10 mouse cellular contexts compared by ENCODE assay signal in the genomic region with DNA sequence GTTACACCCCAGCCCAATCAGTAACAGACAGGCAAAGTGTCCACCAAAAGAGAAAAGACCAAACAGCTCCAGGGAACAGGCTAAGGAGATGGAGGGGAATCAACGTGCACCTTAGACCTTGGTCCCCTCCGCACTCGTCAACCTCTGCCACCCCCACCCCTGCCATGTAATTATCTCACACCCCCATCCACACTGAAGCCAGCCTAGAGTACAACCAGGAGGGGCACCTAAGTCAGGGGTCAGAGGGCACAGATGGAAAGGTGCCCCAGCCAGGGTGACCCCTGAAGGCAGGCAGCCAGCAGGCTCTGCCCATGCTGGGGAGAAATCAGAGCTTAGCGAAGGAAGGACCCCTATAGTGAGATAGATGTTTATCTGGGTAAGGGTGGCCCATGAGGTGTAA. TPM values are rescaled to one million over a fixed set of nuclear protein-coding genes. Genes with fewer than 3 reads are reported as not detected.
DNase-seq lines count a peak whose midpoint lies in the region; ATAC-seq and TF ChIP-seq lines count a peak whose summit lies in the region.
"Had no signal": no experiment of that assay in that cellular context is flagged by ENCODE, and none has a peak within 500 bp of the region (broad histone marks: within the 10 kb centered on the region; RNA-seq: fewer than 3 reads in every experiment).

No protein-coding gene starts in this region.

- H3K4me3 ChIP-seq in forebrain, embryonic 12.5 days (replicated peaks): no peak overlapping the region
- no peak overlapping the region for H3K4me3 ChIP-seq in forebrain, embryonic 15.5 days
- no peak overlapping the region for H3K4me3 ChIP-seq in lung, embryonic 16.5 days (ENCODE audit: low read length)
- H3K4me3 ChIP-seq in lung, postnatal 0 days (ENCODE audit: low read depth, low read length): no peak overlapping the region
- H3K4me3 ChIP-seq in heart, postnatal 0 days (ENCODE audit: low read depth, low read length): peak overlapping the region; percentile 31; the same call in 1 of the 2 replicates
- no peak overlapping the region for H3K4me3 ChIP-seq in olfactory bulb, adult 2 months (ENCODE audit: insufficient read depth, low read depth, low read length)

- 0 out of 2 replicates have a peak overlapping the region, but pooled peaks have one; percentile 32 for H3K27ac ChIP-seq in forebrain, embryonic 12.5 days
- H3K27ac ChIP-seq in forebrain, embryonic 15.5 days (replicated peaks): no peak overlapping the region
- peak overlapping the region; percentile 97 for H3K27ac ChIP-seq in lung, embryonic 16.5 days (ENCODE audit: low read length)
- H3K27ac ChIP-seq in lung, postnatal 0 days (ENCODE audit: low read length): no peak overlapping the region
- H3K27ac ChIP-seq in heart, postnatal 0 days (ENCODE audit: low read depth): peak overlapping the region; percentile 99
- H3K27ac ChIP-seq in olfactory bulb, adult 2 months (ENCODE audit: insufficient read depth, low read depth, low read length): 0 out of 2 replicates have a peak overlapping the region, but pooled peaks have one; percentile 28

- peaks cover 18% of the 10 kb centered on the region for H3K36me3 ChIP-seq in forebrain, embryonic 12.5 days (replicated peaks)
- peaks cover 14% of the 10 kb centered on the region for H3K36me3 ChIP-seq in forebrain, embryonic 15.5 days
- H3K36me3 ChIP-seq in lung, embryonic 16.5 days (ENCODE audit: control insufficient read depth, insufficient read depth, low read length): peaks cover 11% of the 10 kb centered on the region
- no peaks in the 10 kb centered on the region for H3K36me3 ChIP-seq in lung, postnatal 0 days (ENCODE audit: insufficient read depth, low read length)
- peaks cover 13% of the 10 kb centered on the region for H3K36me3 ChIP-seq in heart, postnatal 0 days (replicated peaks; ENCODE audit: control insufficient read depth, insufficient read depth, low read length)

- no peak for TF ChIP-seq EP300 in lung, postnatal 0 days (IDR thresholded peaks at IDR 0.05)
- TF ChIP-seq EP300 in heart, postnatal 0 days (IDR thresholded peaks at IDR 0.05; ENCODE audit: low read depth): no peak

- no peak for DNase-seq in lung, postnatal 0 days (ENCODE audit: low spot score)
- no peak for DNase-seq in heart, postnatal 0 days (ENCODE audit: low spot score)
- no peak for DNase-seq in left cerebral cortex, adult 11 months (ENCODE audit: low spot score)
- no peak for DNase-seq in frontal cortex, adult 2 months (ENCODE audit: extremely low spot score in 1 of 2, low spot score in 1 of 2)
- DNase-seq: lung, adult 2 months had no signal

- H3K4me2 ChIP-seq in forebrain, embryonic 12.5 days: no peak overlapping the region
- H3K4me2 ChIP-seq in forebrain, embryonic 15.5 days (replicated peaks): no peak overlapping the region
- peak overlapping the region; percentile 32; the same call in 1 of the 2 replicates for H3K4me2 ChIP-seq in lung, embryonic 16.5 days (ENCODE audit: low read depth, low read length)
- no peak overlapping the region for H3K4me2 ChIP-seq in lung, postnatal 0 days (replicated peaks; ENCODE audit: low read depth, low read length)
- peak overlapping the region; percentile 54 for H3K4me2 ChIP-seq in heart, postnatal 0 days (ENCODE audit: low read depth, low read length)

- no peak for ATAC-seq in forebrain, embryonic 12.5 days (ENCODE audit: low FRiP score)
- ATAC-seq in forebrain, embryonic 15.5 days (replicated peaks): no peak
- ATAC-seq in lung, embryonic 16.5 days (ENCODE audit: low read depth): no peak
- no peak for ATAC-seq in lung, postnatal 0 days
- no peak for ATAC-seq in heart, postnatal 0 days (ENCODE audit: insufficient read depth, low read depth)

- no peak for TF ChIP-seq POLR2A in olfactory bulb, adult 2 months (IDR thresholded peaks at IDR 0.05; ENCODE audit: insufficient read depth, low read depth, low read length)

- TF ChIP-seq CTCF in lung, postnatal 0 days (IDR thresholded peaks at IDR 0.05): no peak
- TF ChIP-seq CTCF in heart, postnatal 0 days (IDR thresholded peaks at IDR 0.05; ENCODE audit: low read depth): no peak
- no peak for TF ChIP-seq CTCF in olfactory bulb, adult 2 months (IDR thresholded peaks at IDR 0.05; ENCODE audit: insufficient read depth, low read depth, low read length)

- no peaks in the 10 kb centered on the region for H3K27me3 ChIP-seq in forebrain, embryonic 12.5 days
- no peaks in the 10 kb centered on the region for H3K27me3 ChIP-seq in forebrain, embryonic 15.5 days
- H3K27me3 ChIP-seq in lung, embryonic 16.5 days (ENCODE audit: control insufficient read depth, insufficient read depth, low read depth, low read length): no peaks in the 10 kb centered on the region
- no peaks in the 10 kb centered on the region for H3K27me3 ChIP-seq in lung, postnatal 0 days (replicated peaks; ENCODE audit: insufficient read depth, low read length)
- H3K27me3 ChIP-seq in heart, postnatal 0 days (ENCODE audit: control insufficient read depth, insufficient read depth, low read length): no peaks in the 10 kb centered on the region

- 0 out of 2 replicates have a peak overlapping the region, but pooled peaks have one; percentile 17 for H3K9ac ChIP-seq in forebrain, embryonic 12.5 days
- no peak overlapping the region for H3K9ac ChIP-seq in forebrain, embryonic 15.5 days (replicated peaks)
- peak overlapping the region; percentile 53 for H3K9ac ChIP-seq in lung, embryonic 16.5 days (ENCODE audit: low read length)
- H3K9ac ChIP-seq in lung, postnatal 0 days (replicated peaks; ENCODE audit: low read depth): no peak overlapping the region
- H3K9ac ChIP-seq in heart, postnatal 0 days (replicated peaks; ENCODE audit: low read depth, low read length): peak overlapping the region; percentile 61

- H3K9me3 ChIP-seq in forebrain, embryonic 12.5 days: no peaks in the 10 kb centered on the region
- no peaks in the 10 kb centered on the region for H3K9me3 ChIP-seq in forebrain, embryonic 15.5 days
- no peaks in the 10 kb centered on the region for H3K9me3 ChIP-seq in lung, embryonic 16.5 days (ENCODE audit: control insufficient read depth, low read length)
- no peaks in the 10 kb centered on the region for H3K9me3 ChIP-seq in lung, postnatal 0 days (ENCODE audit: low read length)
- H3K9me3 ChIP-seq in heart, postnatal 0 days (replicated peaks; ENCODE audit: control insufficient read depth, low read length): no peaks in the 10 kb centered on the region

- 87% methylated on average over 4 of the region's 4 CpGs for WGBS in forebrain, embryonic 12.5 days
- 77% methylated on average over 4 of the region's 4 CpGs for WGBS in forebrain, embryonic 15.5 days
- WGBS in lung, embryonic 16.5 days: 60% methylated on average over 4 of the region's 4 CpGs
- 54% methylated on average over 4 of the region's 4 CpGs for WGBS in lung, postnatal 0 days
- WGBS in heart, postnatal 0 days: 49% methylated on average over 4 of the region's 4 CpGs
- 47% methylated on average over 4 of the region's 4 CpGs for WGBS in olfactory bulb, adult 2 months

- peaks cover 43% of the 10 kb centered on the region for H3K4me1 ChIP-seq in forebrain, embryonic 12.5 days
- H3K4me1 ChIP-seq in forebrain, embryonic 15.5 days: peaks cover 41% of the 10 kb centered on the region
- peaks cover 42% of the 10 kb centered on the region for H3K4me1 ChIP-seq in lung, embryonic 16.5 days (replicated peaks; ENCODE audit: control insufficient read depth, insufficient read depth, low read length)
- peaks cover 12% of the 10 kb centered on the region; the same call in 1 of the 2 replicates for H3K4me1 ChIP-seq in lung, postnatal 0 days (ENCODE audit: insufficient read depth, low read depth, low read length)
- peaks cover 56% of the 10 kb centered on the region for H3K4me1 ChIP-seq in heart, postnatal 0 days (ENCODE audit: control insufficient read depth, insufficient read depth)
- H3K4me1 ChIP-seq in olfactory bulb, adult 2 months (ENCODE audit: control insufficient read depth, insufficient read depth, low read length): peaks cover 73% of the 10 kb centered on the region

RNA-seq across cellular contexts. Expression of a gene that starts 10.4 kb away (rescaled TPM):
- 356 and 359 TPM in 2 replicates for polyA plus RNA-seq in forebrain, embryonic 12.5 days (2016; fragmentation: Nextera tagmentation; extraction: Ambion mirVana)
- 327 and 356 TPM in 2 replicates for polyA plus RNA-seq in forebrain, embryonic 15.5 days (2015; fragmentation: Nextera tagmentation; extraction: Ambion mirVana)
- polyA plus RNA-seq in lung, embryonic 16.5 days (2015; fragmentation: Nextera tagmentation; extraction: Ambion mirVana): 338 and 350 TPM in 2 replicates
- polyA plus RNA-seq in lung, postnatal 0 days (2015; fragmentation: Nextera tagmentation; extraction: Ambion mirVana): 258 and 286 TPM in 2 replicates
- total RNA-seq in heart, postnatal 0 days (2014; rRNA removed; ENCODE audit: low replicate concordance): 431 and 682 TPM in 2 replicates
- polyA plus RNA-seq in heart, postnatal 0 days (2015; fragmentation: Nextera tagmentation; extraction: Ambion mirVana): 1,145 and 1,161 TPM in 2 replicates
- polyA plus RNA-seq in olfactory bulb, adult 2 months (2012; ENCODE audit: insufficient read depth, insufficient read length, low replicate concordance, missing spikeins): not detected in 2 replicates
- polyA plus RNA-seq in frontal cortex, adult 2 months (2012; rRNA removed): 324 and 374 TPM in 2 replicates

RNA-seq across cellular contexts. Expression of a gene that starts 30.9 kb away (rescaled TPM):
- 541 and 550 TPM in 2 replicates for polyA plus RNA-seq in forebrain, embryonic 12.5 days (2016; fragmentation: Nextera tagmentation; extraction: Ambion mirVana)
- polyA plus RNA-seq in forebrain, embryonic 15.5 days (2015; fragmentation: Nextera tagmentation; extraction: Ambion mirVana): 683 and 712 TPM in 2 replicates
- polyA plus RNA-seq in lung, embryonic 16.5 days (2015; fragmentation: Nextera tagmentation; extraction: Ambion mirVana): 491 and 509 TPM in 2 replicates
- 273 and 293 TPM in 2 replicates for polyA plus RNA-seq in lung, postnatal 0 days (2015; fragmentation: Nextera tagmentation; extraction: Ambion mirVana)
- 253 and 327 TPM in 2 replicates for total RNA-seq in heart, postnatal 0 days (2014; rRNA removed; ENCODE audit: low replicate concordance)
- polyA plus RNA-seq in heart, postnatal 0 days (2015; fragmentation: Nextera tagmentation; extraction: Ambion mirVana): 380 and 391 TPM in 2 replicates
- polyA plus RNA-seq in olfactory bulb, adult 2 months (2012; ENCODE audit: insufficient read depth, insufficient read length, low replicate concordance, missing spikeins): not detected in 2 replicates
- 779 and 879 TPM in 2 replicates for polyA plus RNA-seq in frontal cortex, adult 2 months (2012; rRNA removed)

RNA-seq across cellular contexts. Expression of a gene that starts 31.1 kb away (rescaled TPM):
- 63.0 and 67.3 TPM in 2 replicates for polyA plus RNA-seq in forebrain, embryonic 12.5 days (2016; fragmentation: Nextera tagmentation; extraction: Ambion mirVana)
- 59.8 and 63.0 TPM in 2 replicates for polyA plus RNA-seq in forebrain, embryonic 15.5 days (2015; fragmentation: Nextera tagmentation; extraction: Ambion mirVana)
- 65.0 and 65.2 TPM in 2 replicates for polyA plus RNA-seq in lung, embryonic 16.5 days (2015; fragmentation: Nextera tagmentation; extraction: Ambion mirVana)
- polyA plus RNA-seq in lung, postnatal 0 days (2015; fragmentation: Nextera tagmentation; extraction: Ambion mirVana): 34.3 and 43.6 TPM in 2 replicates
- total RNA-seq in heart, postnatal 0 days (2014; rRNA removed; ENCODE audit: low replicate concordance): 17.6 and 21.3 TPM in 2 replicates
- 23.3 and 26.7 TPM in 2 replicates for polyA plus RNA-seq in heart, postnatal 0 days (2015; fragmentation: Nextera tagmentation; extraction: Ambion mirVana)
- not detected in 2 replicates for polyA plus RNA-seq in olfactory bulb, adult 2 months (2012; ENCODE audit: insufficient read depth, insufficient read length, low replicate concordance, missing spikeins)
- 37.9 TPM in 2 replicates for polyA plus RNA-seq in frontal cortex, adult 2 months (2012; rRNA removed)

RNA-seq across cellular contexts. Expression of a gene that starts 41.3 kb away (rescaled TPM):
- polyA plus RNA-seq in forebrain, embryonic 12.5 days (2016; fragmentation: Nextera tagmentation; extraction: Ambion mirVana): not detected in 2 replicates
- 0.06 and 0.08 TPM in 2 replicates for polyA plus RNA-seq in forebrain, embryonic 15.5 days (2015; fragmentation: Nextera tagmentation; extraction: Ambion mirVana)
- polyA plus RNA-seq in lung, embryonic 16.5 days (2015; fragmentation: Nextera tagmentation; extraction: Ambion mirVana): not detected in 2 replicates
- not detected in 2 replicates for polyA plus RNA-seq in lung, postnatal 0 days (2015; fragmentation: Nextera tagmentation; extraction: Ambion mirVana)
- total RNA-seq in heart, postnatal 0 days (2014; rRNA removed; ENCODE audit: low replicate concordance): not detected in 2 replicates
- not detected in 2 replicates for polyA plus RNA-seq in heart, postnatal 0 days (2015; fragmentation: Nextera tagmentation; extraction: Ambion mirVana)
- polyA plus RNA-seq in olfactory bulb, adult 2 months (2012; ENCODE audit: insufficient read depth, insufficient read length, low replicate concordance, missing spikeins): not detected in 2 replicates
- polyA plus RNA-seq in frontal cortex, adult 2 months (2012; rRNA removed): not detected in 2 replicates
- polyA plus RNA-seq: lung, adult 2 months; thymus, postnatal 0 days had no signal

Comparison
In these comparisons a context has a peak if more than half of its experiments do, and no peak if none do; other contexts are left out.
1. H3K27ac ChIP-seq: peak in forebrain, embryonic 12.5 days (single experiment), lung, embryonic 16.5 days (single experiment), heart, postnatal 0 days (single experiment) and olfactory bulb, adult 2 months (single experiment); none in forebrain, embryonic 15.5 days (single experiment) and lung, postnatal 0 days (single experiment).
2. H3K4me2 ChIP-seq: peak in lung, embryonic 16.5 days (single experiment) and heart, postnatal 0 days (single experiment); none in forebrain, embryonic 12.5 days (single experiment), forebrain, embryonic 15.5 days (single experiment) and lung, postnatal 0 days (single experiment).
3. H3K9ac ChIP-seq: peak in forebrain, embryonic 12.5 days (single experiment), lung, embryonic 16.5 days (single experiment) and heart, postnatal 0 days (single experiment); none in forebrain, embryonic 15.5 days (single experiment) and lung, postnatal 0 days (single experiment).
4. RNA of a gene that starts 10.4 kb away (polyA plus RNA-seq): 1,145 to 1,161 TPM in heart, postnatal 0 days, 356 to 359 TPM in forebrain, embryonic 12.5 days, 338 to 350 TPM in lung, embryonic 16.5 days, 327 to 356 TPM in forebrain, embryonic 15.5 days, 324 to 374 TPM in frontal cortex, adult 2 months and 258 to 286 TPM in lung, postnatal 0 days; not detected in olfactory bulb, adult 2 months; every median in the first group is over 100 times any median in the second.